Mouse (Mus musculus): Measurements from ENCODE around the gene App.

The App gene

DNA sequence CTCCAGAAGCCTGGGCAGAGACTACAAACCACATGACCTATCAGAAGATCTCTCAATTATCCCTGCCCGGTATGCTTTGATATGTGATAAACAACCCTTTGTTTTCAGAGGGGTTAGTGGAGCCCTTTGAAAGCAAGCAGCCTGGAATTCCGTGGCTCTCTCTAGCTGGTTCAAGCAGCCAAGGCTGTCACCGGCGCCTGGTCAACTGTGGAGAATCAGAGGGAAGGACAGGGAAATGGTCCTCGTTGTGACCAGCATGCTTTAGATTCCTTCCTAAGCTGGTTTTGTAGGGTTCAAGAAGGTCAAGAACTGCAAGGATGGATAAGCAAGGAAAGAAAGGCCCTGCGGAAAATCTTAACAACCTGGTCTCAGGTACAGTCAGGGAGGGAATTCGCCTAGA lies 21.9 kb downstream of the App start:
- DNase-seq (ENCODE audit: low read depth, low spot score): no peak

DNA sequence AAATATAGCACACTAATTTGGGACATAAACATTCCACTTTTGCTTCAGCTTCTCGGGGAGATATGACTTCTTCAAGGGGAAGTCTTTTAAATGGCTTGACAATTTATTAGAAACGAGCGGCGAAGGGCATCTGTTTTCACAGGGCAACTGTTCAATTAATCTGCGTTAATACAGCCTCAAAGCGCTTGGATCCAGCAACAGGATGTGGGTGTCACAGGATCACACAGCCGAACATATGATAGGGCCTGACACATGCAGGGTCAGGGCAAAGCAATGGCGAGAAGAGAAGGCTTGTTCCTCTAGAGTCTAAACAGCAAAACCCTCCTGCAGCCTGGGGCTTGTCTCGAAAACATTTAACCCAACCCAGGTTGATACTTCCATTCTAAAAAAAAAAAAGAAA lies 22.7 kb downstream of the App start:
- DNase-seq (ENCODE audit: low read depth, low spot score): no peak

DNA sequence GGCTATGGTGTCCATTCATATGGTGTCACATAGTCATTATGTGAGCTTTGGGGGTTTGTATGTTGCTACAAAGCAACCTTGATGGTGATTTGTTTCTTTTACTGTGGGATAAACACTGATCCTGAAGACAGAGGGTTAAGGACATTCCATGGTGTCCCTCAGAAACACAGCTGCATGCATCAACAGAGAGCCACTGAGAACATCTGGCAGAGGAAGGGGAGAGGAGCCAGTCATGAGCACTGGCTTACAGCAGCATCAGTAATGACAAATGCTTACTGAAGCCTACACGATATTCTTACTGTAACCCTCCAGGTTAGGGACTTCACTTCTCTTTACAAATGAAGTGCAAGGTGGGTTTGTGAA lies 24.1 kb downstream of the App start:
- DNase-seq (ENCODE audit: low read depth, low spot score): no peak

DNA sequence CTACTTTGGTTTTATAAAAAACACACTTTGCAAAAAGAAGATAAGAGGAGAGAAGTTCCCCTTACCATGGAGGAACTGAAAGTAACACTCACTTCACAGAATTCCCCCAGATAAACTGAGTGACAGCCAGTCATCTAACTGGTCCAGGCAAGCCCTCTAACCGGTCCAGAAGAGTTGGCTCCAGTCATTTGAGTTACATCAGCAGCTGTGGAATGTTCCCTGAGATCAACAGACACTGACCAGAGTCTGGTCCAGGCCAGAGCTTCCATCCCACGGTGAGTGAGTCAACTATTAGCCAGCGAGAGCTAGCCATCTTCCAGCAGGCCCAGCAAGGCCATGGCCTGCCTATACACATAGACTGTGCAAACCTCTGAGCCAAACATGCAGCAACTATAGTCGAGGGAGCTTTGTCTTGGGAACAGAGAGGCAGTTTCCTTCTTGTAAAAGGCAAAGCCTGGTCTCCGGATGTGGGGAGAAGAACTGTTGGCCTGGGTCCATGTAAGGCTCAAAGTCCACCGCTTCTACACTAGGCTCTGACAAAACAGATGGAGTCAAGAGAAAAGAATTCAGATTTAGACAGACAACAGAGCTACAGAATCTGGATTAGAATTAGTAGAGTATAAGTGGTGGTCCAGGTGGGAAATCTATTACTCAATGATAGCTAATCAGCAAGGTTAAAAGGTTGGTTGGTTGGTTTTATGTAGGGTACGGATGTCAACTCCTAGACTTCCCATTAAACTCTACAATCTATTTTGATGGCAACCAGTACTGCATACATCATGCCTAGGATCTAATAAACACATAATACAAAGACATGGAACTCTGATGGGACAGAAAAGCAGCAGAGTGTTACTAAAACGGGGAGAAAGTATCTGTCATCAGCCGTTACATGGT lies 24.7 kb downstream of the App start:
- no peak for DNase-seq (ENCODE audit: low read depth, low spot score)

DNA sequence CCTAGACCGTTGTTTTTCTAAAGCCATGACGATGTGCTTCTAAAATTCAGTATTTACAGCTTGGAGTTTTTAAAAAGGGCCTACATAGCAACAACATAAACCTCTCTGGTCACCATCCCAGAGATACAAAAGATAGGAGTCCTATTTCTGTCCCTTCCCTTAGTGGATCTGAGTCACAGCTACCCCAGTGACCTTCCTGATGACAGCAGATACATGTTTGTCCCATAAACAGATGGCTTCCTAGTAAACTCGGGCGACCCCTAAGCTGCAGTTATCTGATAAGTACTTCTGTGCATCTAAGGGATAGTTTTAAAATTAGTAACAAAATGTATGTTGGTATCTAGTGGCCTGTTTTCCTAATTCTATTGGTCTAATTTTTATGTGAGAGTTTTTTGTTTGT lies 26.1 kb downstream of the App start:
- DNase-seq (ENCODE audit: low read depth, low spot score): no peak

DNA sequence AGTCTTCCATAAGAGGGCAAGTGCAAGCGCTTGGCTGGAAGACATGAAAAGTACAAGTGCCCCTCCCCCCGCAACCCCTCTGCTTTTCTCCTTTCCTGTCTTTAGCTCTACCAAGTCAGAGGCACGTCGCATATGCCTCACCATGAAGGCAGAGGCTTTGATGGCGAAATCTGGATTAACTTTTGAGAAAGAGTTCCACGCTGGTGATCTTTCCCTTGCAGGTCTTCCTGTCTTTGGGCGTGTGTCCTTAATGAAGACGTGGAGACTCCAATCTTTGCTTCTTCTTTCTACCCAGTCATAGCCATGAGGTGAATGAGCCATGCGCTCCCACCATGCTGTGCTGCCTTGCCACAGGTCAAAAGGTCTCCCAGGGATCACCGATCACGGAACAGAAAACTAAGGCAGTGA lies 27.8 kb downstream of the App start:
- no peak for DNase-seq (ENCODE audit: low read depth, low spot score)

DNA sequence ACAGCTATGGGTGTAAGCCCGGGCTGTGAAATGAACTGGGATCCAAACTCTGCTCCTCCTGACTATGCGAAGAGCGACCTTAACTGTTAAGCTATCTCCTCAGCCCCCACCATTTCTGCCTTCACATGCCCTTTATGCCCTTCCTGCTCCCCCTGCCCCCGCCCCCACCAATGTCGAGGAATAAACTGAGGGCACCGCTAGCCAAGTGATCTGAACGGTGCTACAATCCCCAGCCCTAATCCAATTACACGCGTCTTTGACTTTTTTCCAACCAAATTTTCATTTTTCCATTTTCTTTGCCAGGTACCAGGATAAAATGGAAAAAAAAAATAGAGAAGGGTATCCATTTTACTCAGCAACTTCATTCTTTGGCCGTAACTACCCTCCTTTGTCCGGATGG lies 28.2 kb downstream of the App start:
- DNase-seq (ENCODE audit: low read depth, low spot score): no peak

DNA sequence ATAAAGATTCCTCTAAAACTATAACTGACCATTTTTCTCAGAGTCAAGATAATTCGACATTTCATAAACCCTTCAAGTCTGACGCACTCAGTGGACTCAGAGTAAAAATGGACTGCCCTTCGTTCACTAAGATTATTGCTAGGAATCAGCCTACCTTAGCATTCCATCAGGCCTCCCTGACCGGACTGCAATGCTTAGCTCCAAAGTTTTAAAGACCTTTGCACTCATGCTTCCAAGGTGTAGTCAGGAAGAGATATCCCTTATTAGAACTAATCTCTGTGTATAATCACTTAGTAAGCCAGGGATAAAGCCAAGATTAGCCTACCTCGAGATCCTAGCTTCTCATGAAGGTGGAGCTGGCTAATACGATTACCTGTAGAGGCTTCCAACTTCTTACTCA lies 29.2 kb downstream of the App start:
- DNase-seq (ENCODE audit: low read depth, low spot score): no peak

DNA sequence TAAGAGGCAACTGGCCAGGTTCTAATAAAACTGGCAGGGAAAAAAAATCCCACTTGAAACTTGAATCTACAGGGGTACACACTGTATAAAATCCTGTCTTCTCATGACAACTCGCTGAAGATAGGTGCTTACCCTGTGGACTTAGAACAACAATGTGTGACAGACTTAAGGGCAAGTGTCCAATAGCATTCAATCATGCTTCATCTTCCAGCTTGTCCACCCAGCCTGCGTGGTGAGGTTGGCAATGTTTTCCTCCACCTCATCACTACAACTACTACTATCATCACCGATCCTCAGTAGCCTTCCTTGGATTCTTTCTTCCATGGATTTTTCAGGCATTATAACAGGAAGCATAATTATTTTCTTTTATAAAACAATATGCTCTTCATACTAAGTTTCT lies 29.7 kb downstream of the App start:
- DNase-seq (ENCODE audit: low read depth, low spot score): no peak

DNA sequence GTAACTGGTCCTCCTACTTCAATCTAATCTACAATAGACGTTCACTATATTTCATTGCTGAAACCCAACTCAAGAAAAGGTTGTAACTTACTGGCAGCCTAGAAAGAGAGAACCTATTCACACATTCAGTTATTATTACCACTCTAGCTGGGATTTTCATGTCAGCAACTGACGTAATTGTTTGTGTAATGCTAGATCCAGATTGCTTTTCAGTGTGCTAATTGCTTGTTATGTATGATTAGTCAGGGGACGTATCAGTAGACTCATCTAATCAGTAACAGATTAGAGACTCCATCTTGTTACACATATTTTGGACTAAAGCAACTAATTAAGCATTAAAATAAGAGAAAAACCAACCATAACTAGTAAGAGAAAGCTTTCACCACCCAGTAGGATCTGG lies 30.4 kb downstream of the App start:
- DNase-seq (ENCODE audit: low read depth, low spot score): no peak

DNA sequence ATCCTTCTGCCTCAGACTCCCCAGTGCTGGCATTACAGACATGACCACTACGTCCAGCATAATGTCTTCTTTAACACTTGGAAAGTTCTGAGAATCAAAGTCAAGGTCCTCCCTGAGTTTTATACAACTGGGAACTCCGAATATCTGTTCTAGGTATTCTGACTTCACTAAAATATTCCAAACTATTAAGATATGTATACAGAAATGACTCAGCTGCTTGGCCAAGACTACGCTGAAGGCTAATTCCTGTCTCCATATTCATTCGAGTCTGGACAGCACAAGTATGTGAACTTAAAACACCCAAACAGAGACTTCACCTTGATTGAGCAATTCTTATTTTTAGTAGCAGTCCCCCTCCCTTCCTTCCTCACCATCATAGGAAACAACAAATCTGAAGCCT lies 32.2 kb downstream of the App start:
- DNase-seq (ENCODE audit: low read depth, low spot score): no peak

DNA sequence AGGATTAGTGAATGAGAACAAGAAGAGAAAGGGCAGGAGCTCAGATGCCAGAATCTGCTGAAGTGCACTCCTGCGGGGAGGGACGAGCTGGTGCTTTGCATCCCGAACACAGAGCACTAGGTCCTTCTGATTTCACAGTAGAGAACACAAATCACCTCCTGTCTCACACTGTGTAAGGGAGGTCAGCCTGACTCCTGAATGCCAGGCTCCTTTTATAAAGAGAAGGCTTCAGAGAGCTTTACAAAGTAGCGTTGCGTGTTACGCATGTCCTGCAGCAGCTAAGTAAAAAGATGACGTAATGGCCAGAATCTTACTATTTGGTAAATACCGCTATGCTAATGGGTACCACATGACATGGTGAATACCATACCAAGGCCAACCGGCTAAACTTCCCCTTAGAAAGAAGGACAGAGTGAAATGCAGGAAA lies 34.4 kb downstream of the App start:
- no peak for DNase-seq (ENCODE audit: low read depth, low spot score)

DNA sequence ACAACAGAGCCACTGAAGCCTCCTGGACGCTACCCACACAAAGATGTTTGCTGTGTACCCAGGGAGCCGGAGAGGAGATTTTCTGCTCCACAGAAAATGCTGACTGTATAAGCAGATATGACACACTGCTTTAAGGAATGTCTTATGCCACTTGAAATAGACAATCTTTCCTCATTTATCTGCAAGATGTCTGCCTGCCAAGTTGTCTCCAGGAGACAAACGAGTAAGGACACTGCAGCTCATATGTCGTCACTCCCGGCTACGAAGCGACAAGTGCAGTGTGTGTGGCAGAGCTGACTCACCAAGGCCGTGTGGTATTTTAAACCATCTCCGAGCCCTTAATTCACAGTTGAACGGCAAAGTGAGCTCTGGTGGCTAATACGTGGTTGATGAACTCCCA lies 36.2 kb downstream of the App start:
- DNase-seq (ENCODE audit: low read depth, low spot score): no peak

DNA sequence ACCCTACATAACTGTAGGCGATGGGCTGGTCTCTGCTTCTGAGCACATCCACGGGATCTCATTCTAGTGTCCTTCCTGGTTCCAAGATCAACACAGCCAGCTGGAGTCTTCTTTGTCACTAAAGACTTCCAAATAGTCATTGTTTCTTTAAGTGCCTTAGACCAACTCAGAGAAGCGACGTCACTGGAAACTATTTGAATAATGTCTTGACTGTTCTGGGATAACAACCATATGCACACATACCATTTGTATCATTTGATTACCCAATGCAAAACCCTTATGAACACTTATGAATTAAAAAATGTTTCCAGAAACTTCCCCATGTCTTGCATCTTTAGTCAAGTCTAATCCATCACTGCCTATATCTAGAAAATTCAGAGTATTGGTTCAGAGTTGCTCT lies 37.5 kb downstream of the App start:
- DNase-seq (ENCODE audit: low read depth, low spot score): no peak

DNA sequence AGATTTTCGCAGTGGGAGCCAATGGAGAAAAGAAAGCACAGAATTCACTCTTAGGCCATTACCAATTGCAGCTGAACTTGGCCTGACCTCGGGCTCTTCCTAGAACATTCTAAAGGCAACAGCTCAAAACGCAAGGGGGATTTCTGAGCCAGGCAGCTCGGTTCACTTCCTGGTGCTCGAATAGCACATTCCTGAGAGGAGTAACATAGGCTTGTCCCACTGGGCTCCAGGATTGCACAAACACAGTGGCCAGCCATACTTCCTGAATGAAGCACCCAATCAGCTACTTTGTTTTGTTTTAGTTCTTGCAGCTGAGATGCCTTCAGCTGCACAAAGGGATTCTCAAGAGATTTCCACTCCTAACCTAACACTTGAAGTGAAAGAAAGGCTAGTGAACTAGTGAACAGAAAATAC lies 40.1 kb downstream of the App start:
- DNase-seq (ENCODE audit: low read depth, low spot score): no peak

DNA sequence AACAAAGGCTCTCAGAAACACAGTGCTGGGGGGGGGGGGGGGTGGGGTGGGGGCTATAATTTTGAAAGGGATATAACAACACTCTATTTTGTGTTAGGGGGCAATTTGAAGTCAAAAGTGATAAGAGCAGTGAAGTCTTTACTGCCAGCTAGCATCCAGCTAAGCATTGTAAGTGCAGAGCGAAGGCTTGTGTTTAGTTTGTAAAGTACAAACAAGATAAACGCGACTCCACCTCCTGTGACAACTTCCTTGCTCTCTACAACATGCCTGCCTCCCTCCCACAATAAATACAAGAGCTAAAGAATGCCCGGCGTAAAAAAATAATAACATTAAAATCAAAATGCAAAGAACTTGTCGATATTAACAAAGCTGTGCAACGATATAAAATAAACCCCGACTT lies 40.5 kb downstream of the App start:
- DNase-seq (ENCODE audit: low read depth, low spot score): no peak

DNA sequence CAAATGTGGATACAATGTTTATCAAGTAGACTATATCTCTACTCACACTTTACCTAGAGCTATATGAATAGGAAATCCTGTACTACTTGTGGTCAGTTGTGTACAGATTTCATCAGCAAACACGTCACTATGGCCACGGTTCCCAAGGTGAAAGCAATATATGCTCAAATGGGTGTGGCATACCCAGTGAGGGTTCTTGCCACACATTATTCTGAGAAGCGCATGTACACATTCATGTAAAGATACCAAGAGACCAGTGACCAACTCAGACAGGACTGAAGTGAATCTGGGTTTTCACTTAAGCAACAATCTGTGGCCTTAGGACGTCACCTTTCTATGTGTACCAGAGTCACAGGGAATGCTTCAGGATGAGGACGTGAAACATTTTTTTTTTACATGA lies 41.4 kb downstream of the App start:
- no peak for DNase-seq (ENCODE audit: low read depth, low spot score)

DNA sequence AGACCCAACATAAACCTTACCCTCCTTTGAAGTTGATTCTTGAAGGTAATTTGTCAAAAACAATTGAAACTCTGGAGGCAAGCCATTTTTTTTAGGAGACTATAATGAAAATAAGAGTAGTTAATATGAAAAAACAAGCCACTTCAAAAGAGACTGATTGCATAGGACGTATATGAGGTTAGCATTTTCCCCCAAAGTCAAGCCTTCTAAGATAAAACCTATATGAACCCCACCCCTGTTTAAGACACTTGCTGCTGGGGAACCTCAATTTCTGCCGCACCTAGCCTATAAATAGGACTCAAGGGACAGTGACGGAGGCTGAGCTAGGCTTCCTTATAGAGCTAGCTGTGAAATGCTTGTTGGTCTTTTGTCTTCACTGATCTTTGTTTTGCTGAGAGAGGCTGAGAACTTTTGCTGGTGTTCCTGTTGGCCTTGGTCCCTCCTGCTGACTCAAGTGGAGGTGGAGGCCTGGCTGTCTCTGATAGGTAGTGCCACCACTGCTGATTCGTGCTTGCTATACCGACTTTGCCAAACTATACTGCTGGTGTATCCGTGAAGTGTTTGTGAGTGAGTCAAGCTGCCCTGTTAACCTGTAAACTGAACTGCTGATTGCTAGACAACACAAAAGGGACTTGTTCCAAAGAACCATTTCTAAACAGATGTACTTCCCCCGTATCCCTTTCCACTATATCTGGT lies 42.6 kb downstream of the App start:
- no peak for DNase-seq (ENCODE audit: low read depth, low spot score)

DNA sequence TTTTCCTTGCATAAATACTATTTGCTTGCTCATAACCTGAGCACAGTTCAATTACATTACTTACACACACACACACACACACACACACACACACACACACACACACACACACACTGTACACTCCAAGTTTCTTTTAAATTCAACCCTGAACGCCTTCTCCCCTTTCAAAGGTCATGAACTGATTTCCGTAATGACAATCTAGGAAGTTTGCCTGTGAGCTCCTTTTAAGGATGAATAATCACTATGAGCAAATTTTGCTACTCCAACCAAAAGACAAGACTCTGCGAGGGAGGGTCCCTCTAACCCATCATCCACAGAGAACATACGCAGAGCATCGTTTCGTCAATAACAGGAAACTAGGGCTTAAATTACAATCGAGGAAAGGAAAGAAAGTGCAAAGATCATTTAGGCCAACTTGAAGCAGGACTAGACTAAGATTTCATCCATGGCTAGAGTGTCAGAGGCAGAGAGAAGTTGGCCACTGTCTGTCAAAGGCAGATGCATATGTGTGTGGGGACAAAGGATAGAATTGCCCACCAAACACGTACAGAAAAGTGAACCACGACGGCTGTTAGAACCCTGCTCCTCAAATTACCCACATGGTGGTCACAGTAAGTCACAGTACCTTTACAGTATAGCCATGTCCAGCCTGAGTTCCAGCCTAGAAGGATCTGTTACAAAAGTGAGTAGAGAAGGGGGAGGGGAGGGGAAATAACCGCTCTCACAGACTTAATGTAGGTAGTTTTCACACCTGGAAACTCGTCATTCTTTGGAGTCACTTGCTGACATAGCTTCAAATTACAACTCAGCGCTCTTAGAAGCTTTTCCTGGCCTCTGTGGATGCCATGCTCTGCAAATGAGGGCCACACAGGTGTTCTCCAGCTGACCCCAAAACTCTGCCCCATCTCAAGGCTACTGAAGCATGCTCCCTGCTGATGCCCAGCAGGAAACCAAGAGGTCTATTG lies 44.6 kb downstream of the App start:
- DNase-seq (ENCODE audit: low read depth, low spot score): no peak

DNA sequence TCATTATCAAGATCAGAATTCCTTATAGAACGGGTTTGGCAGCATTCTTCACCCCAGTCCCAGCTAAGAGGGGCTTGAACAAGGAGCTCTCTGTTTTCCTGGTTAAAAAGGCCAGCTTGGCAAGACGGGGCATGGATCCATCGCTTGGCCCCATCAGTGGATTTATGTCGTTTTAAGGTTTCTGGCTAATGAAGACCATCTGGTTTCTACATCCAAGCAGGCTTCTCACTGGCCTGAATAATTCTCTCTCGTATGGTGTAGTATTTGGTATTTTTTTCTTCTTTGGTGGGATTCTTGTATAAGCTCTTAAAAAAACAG lies 45.3 kb downstream of the App start:
- DNase-seq (ENCODE audit: low read depth, low spot score): no peak

DNA sequence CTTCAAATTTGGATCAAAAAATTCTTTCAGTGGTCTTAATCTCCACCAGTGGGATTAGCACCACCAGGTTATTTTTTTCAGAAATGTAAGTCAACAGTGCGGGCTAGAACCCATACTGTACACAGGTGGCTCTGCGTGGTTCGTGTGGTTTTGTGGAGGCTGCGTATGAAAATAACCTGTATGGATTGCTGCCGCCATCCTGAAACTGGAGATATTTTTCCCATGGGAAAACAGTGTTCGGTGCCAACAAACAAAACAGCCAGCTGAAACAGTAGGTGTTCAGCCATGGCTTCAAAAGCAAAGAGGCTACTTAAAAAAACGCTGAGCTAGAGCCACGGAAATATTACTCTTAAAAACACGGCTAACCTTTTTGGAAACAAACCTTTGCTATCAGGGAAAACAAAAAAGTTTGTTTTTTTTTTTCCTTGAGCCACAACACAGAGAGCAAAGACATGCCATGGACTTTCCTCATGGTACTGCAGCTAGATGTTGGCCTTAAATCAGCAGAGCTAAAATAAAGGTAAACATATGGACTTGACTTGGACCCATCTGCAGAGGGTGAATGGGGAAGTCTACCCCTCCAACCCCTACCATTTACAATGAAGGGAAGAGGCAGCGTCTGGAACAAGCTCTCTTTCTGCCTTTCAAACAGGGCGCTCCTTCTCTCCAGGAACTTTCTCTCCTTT lies 45.8 kb downstream of the App start:
- no peak for DNase-seq (ENCODE audit: low read depth, low spot score)

DNA sequence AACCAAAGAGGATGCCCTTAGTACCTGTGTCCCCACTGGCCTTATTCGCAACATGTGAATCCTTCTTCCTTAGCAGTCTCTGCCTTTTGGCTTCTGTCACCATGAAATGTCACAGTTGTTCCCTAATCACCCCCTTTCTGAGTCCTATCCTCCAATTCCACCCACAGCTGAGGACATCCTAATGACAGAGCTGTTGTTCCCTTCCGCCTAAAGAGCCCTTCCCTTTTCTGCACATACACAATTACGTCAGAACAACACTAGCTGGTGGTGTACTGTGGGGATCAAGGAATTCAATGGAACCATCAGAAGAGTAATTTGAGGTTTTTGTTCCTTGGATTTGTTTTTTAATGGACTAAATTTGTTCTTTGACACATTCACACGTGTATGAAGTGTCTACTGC lies 48.9 kb downstream of the App start:
- DNase-seq (ENCODE audit: low read depth, low spot score): no peak
